Mouse (Mus musculus) bone marrow macrophage, adult 2 months (primary cell): Measurements from ENCODE around the gene Gm13089.
"Not testable (repeated sequence)": the region's sequence is repeated elsewhere in the genome, so short reads cannot be mapped to it uniquely, and the experiment has no call there.

ENCODE experiments used
- CTCF ChIP-seq: IDR thresholded peaks from 2 replicates; pipeline ENCODE4 v1.5.1; 2012; ENCODE audit warnings: low read depth, mild to moderate bottlenecking, low read length, moderate library complexity
- POLR2A ChIP-seq: IDR thresholded peaks from 2 replicates; pipeline ENCODE4 v1.6.1; 2012; ENCODE audit warnings: mild to moderate bottlenecking, low read depth, low read length, borderline replicate concordance

DNA sequence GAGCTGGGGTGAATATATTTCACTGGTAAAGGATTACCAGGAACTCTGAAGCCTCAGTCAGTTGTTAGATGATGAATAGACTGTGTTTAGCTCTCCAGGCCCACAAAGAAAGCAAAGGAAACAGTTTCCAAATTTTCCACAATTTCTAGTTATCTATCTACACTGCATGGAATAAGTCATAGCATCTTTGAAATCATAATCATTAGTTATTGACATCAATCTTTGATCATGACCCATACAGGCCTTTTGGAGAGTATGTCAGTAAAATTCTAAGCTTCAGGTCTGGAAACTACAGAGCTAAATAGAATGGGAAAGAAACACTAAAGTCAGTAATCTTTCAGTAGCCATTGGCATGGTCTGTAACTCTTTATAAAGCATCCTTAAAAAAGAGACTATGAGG, 45.4 kb downstream of the Gm13089 start, which contains the start of gene Gm13088:
- not testable (repeated sequence) for TF ChIP-seq CTCF, POLR2A
